Mouse (Mus musculus): ENCODE measurements around the gene Myh13. TPM values are rescaled to one million over a fixed set of nuclear protein-coding genes. Genes with fewer than 3 reads are reported as not detected.

The Myh13 gene
- polyA plus RNA-seq, 1 experiment from 2014 or later, result 0.13 TPM

DNA sequence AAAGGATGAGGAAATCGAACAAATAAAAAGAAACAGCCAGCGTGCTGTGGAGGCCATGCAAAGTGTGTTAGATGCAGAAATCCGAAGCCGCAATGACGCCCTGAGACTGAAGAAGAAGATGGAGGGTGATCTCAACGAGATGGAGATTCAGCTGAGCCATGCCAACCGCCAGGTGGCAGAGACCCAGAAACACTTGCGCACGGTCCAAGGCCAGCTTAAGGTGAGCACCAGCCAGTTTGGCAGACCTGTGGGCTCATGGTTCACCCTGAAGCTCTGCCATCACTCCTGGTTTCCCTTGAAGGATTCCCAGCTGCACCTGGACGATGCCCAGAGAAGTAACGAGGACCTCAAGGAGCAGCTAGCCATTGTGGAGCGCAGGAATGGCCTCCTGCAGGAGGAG lies 43.1 kb downstream of the Myh13 start:
- Histone ChIP-seq H3K36me3 (no peaks in the 10 kb centered on the region), H3K4me3 (replicated peaks) (no peak overlapping the region)
- WGBS, result 88% methylated on average over 12 of the region's 12 CpGs

DNA sequence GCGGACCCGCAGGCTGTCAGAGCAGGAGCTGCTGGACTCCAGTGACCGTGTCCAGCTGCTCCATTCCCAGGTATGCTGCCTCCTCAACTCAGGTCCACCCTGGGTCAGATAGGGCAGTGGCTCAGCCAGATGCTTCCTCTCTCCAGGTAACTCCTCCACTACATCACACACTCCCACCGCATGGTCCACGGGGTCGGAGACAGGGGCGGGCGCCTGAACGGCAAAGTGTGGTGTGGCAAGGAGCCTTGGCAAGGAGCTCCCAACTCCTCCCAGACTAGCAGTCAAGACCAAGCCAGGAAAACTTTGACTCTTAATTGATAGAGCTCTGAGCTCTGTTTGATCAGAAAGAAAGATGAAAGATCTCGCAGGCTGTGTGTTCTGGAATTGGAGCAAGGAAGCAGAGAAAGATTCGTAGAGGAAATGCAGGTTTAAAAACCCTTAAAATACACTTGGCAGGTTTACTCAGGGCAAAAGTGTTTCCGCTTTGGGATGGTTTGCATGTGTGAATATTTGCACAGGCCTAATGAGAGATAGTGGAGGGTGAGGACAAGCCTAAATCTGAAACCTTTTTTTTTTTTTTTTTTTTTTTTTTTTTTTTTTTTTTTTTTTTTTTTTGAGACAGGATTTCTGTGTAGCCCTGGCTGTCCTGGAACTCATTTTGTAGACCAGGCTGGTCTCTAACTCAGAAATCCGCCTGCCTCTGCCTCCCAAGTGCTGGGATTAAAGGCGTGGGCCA lies 43.7 kb downstream of the Myh13 start:
- 71% methylated on average over 14 of the region's 14 CpGs for WGBS
- H3K9me3 ChIP-seq (replicated peaks), result no peaks in the 10 kb centered on the region
- H3K27me3 ChIP-seq, result no peaks in the 10 kb centered on the region
- H3K4me2 ChIP-seq, result no peak overlapping the region
- H3K9ac ChIP-seq, result no peak overlapping the region
- H3K4me1 ChIP-seq, result no peaks in the 10 kb centered on the region
- no peak for ATAC-seq (replicated peaks; ENCODE audit: low FRiP score)
- no peaks in the 10 kb centered on the region for H3K36me3 ChIP-seq
- no peak overlapping the region for H3K4me3 ChIP-seq (replicated peaks)
- no peak overlapping the region for H3K27ac ChIP-seq

More for the DNA sequence above, 43.1 kb downstream of the Myh13 start:
- no peak for ATAC-seq (replicated peaks; ENCODE audit: low FRiP score)
- Histone ChIP-seq H3K9me3 (replicated peaks) (no peaks in the 10 kb centered on the region), H3K9ac (no peak overlapping the region), H3K27me3 (no peaks in the 10 kb centered on the region), H3K4me2 (no peak overlapping the region), H3K27ac (no peak overlapping the region), H3K4me1 (no peaks in the 10 kb centered on the region)

DNA sequence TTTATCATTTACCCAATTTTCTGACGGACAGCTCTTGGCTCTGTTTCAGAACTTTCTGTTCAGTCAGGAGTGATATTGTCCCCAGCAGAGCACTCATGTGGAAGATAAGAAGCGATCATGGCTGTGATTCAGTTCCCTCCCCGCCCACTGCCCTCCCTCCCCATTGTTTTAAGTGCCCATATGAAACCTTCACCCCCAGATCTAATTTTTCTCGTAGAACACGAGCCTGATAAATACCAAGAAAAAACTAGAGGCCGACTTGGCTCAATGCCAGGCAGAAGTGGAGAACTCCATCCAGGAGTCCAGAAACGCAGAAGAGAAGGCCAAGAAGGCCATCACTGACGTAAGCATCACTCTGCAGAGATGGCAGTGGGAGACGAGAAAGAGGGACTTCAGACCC lies 45.5 kb downstream of the Myh13 start:
- no peak overlapping the region for H3K27ac ChIP-seq
- 50% methylated on average over 9 of the region's 9 CpGs for WGBS

DNA sequence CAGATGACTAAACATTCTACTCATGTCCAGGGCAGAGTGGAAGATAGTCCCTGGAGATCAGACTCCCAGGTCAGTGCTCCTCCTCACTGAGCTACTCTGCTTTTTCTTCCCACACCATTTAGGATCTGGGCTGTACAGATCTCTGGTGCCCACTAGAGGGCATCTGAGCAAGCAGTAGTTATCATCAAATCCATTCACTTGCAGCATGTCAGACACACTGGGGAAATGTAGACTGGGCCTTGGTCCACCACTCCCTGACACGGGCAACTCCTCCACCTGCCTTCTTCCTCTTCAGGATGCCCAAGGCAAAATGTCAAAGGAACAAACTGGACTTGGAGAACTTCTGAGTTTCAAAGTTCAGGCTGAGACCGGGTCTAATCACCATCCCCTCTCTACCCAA lies 51.9 kb downstream of the Myh13 start:
- WGBS, result 59% methylated on average over 2 of the region's 2 CpGs
- no peak overlapping the region for H3K4me2 ChIP-seq
- no peak for ATAC-seq (replicated peaks; ENCODE audit: low FRiP score)
- H3K9me3 ChIP-seq (replicated peaks), result no peaks in the 10 kb centered on the region
- H3K36me3 ChIP-seq, result no peaks in the 10 kb centered on the region
- H3K27ac ChIP-seq, result no peak overlapping the region
- no peak overlapping the region for H3K4me3 ChIP-seq (replicated peaks)
- H3K27me3 ChIP-seq, result no peaks in the 10 kb centered on the region
- H3K4me1 ChIP-seq, result no peaks in the 10 kb centered on the region
- no peak overlapping the region for H3K9ac ChIP-seq

More for the DNA sequence above, 45.5 kb downstream of the Myh13 start:
- no peak for ATAC-seq (replicated peaks; ENCODE audit: low FRiP score)
- H3K36me3 ChIP-seq, result no peaks in the 10 kb centered on the region
- H3K27me3 ChIP-seq, result no peaks in the 10 kb centered on the region
- no peak overlapping the region for H3K9ac ChIP-seq
- H3K4me2 ChIP-seq, result no peak overlapping the region
- no peaks in the 10 kb centered on the region for H3K4me1 ChIP-seq
- no peaks in the 10 kb centered on the region for H3K9me3 ChIP-seq (replicated peaks)
- H3K4me3 ChIP-seq (replicated peaks), result no peak overlapping the region

DNA sequence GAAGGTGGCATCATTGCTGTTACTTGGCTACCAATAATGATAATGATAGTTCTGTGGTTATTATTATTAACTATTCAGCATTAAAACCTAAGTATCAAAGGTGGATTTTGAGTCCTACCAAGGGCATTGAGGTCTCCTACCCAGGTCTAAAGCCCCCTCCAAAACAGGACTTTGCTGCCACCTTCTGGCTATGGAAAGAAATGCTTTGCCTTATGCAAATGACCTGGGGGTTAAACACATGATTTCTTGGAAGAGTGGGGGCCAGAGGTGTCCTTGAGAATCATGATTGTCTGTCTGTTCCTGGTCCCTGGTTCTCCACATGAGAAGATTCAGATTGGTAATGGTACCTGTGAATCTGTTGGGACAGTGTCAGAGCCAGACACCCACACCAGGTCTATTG lies 54.9 kb downstream of the Myh13 start:
- Histone ChIP-seq H3K27me3 (no peaks in the 10 kb centered on the region), H3K9ac (no peak overlapping the region), H3K4me2 (no peak overlapping the region), H3K9me3 (replicated peaks) (no peaks in the 10 kb centered on the region), H3K36me3 (no peaks in the 10 kb centered on the region), H3K4me1 (peaks cover 19% of the 10 kb centered on the region), H3K27ac (no peak overlapping the region), H3K4me3 (replicated peaks) (no peak overlapping the region)
- no peak for ATAC-seq (replicated peaks; ENCODE audit: low FRiP score)

DNA sequence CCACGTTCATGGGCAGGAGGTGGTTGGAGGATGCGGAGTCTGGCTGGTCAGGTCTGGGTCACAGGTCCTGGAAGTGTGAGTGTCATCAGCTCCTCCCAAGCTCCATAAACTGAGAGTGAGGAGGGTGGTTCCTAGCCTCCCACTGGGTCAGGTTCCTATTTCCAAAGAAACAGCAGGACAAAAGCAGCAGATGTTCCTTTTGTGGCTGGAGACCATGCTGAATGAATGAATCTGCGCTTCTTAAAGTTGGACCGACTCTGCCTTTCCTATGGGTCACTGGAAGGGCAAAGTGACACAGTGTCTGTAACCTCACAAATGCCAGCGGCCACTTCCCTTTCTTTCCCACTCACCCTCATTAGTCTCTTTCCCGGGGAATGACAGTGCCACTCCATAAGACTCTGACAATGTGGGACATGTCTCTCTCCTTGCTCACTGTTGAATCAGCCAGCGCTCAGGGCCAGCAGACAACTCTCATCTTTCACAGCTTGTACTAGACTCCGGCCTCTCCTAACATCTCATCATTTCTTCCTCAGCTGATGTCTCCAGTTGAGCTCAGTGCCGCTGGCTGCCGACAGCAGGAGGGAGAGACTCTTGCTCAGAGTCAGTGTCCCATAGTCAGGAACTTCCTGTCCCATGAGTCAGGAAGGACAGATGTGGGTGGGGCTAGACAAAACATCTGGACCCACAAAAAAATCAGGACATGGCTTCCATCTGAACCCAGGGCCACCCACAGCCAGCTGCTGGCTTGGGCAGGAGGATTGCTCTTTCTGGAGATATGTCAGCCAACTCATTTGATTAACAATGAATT lies 58.4 kb downstream of the Myh13 start:
- 13% methylated on average over 10 of the region's 10 CpGs for WGBS
- Histone ChIP-seq H3K9ac (no peak overlapping the region), H3K4me1 (peaks cover 19% of the 10 kb centered on the region), H3K9me3 (replicated peaks) (no peaks in the 10 kb centered on the region), H3K27ac (peak overlapping the region; percentile 57; the same call in 1 of the 2 replicates), H3K36me3 (no peaks in the 10 kb centered on the region), H3K27me3 (no peaks in the 10 kb centered on the region), H3K4me2 (peak overlapping the region; percentile 31), H3K4me3 (replicated peaks) (no peak overlapping the region)
- ATAC-seq (replicated peaks; ENCODE audit: low FRiP score), result peak; percentile 73; the same call in 1 of the 2 replicates

DNA sequence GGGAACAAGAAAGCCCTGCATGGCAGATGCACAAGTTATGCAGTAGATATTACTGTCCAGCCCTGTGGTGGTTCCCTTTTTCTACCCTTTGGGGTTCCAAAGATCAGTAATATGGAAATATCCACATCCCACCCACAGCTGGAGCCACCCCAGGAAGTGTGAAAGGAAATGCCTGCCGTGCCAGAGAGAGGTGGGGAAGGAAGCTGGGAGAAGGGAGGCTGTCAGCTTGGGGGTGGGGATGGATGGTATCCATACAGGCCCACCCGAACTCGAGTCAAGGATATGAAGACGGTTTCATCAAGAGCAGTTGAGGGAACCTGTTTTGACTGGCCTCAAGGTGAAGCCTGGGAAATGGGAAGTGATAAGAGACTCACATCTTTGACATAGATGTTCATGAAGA lies 60.4 kb downstream of the Myh13 start:
- no peak overlapping the region for H3K9ac ChIP-seq
- H3K4me3 ChIP-seq (replicated peaks), result no peak overlapping the region
- no peak overlapping the region for H3K27ac ChIP-seq
- peaks cover 19% of the 10 kb centered on the region for H3K4me1 ChIP-seq
- no peak overlapping the region for H3K4me2 ChIP-seq
- 65% methylated on average over 4 of the region's 4 CpGs for WGBS
- no peaks in the 10 kb centered on the region for H3K36me3 ChIP-seq
- no peaks in the 10 kb centered on the region for H3K27me3 ChIP-seq
- no peaks in the 10 kb centered on the region for H3K9me3 ChIP-seq (replicated peaks)
- no peak for ATAC-seq (replicated peaks; ENCODE audit: low FRiP score)

DNA sequence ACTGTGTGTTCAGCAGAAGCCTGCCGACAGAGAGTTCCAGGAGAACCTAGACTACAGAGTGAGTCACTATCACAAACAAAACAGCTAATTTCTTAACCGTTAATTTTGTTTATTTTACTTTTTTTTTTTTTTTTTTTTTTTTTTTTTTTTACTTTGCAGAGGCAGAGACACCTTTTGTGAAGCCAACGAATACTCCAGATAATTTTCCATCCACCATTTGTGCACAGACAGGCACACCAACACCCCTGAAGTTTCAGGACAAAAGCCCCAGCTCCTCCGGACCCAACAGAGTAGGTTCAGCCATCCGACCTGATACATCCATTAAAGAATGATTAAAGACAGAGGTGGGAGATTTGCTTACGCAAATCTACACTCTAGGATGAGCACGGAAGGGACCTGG lies 63.2 kb downstream of the Myh13 start:
- no peak for ATAC-seq (replicated peaks; ENCODE audit: low FRiP score)
- no peaks in the 10 kb centered on the region for H3K27me3 ChIP-seq
- 76% methylated on average over 7 of the region's 7 CpGs for WGBS

DNA sequence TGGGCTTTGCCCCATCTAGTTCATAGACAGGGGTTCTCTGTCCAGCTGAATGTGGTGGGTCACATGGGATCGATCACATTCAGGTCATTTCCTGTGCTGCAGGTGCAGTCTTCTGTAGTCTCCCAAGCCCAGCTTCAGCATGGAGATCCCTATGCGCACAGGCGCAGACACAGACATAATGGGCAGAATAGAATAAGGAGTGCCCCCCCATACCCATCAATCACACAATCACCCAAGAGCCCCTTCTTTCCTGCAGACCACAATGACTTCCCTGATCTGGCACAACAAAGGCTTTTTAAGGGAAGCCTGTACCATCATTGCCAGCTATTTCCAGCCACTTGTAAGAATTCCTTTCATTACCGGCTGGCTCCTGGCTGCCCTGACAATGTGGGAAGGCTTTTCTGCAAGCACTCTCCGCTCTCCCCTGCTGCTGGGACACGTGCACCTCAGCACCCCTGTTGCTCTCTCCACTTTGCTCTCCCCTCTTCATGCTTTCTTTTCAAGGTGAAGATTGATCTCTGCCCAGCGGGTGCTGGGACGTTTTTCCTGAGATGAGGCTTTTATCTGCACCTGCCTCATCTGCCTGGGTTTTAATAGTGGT lies 65.5 kb downstream of the Myh13 start:
- Histone ChIP-seq H3K27me3 (no peaks in the 10 kb centered on the region), H3K4me3 (replicated peaks) (no peak overlapping the region), H3K9me3 (replicated peaks) (no peaks in the 10 kb centered on the region), H3K36me3 (no peaks in the 10 kb centered on the region), H3K27ac (no peak overlapping the region), H3K4me1 (no peaks in the 10 kb centered on the region), H3K4me2 (no peak overlapping the region), H3K9ac (no peak overlapping the region)
- 35% methylated on average over 8 of the region's 8 CpGs for WGBS
- no peak for ATAC-seq (replicated peaks; ENCODE audit: low FRiP score)

More for the DNA sequence above, 63.2 kb downstream of the Myh13 start:
- Histone ChIP-seq H3K9me3 (replicated peaks) (no peaks in the 10 kb centered on the region), H3K4me1 (peaks cover 10% of the 10 kb centered on the region), H3K27ac (no peak overlapping the region), H3K4me3 (replicated peaks) (no peak overlapping the region), H3K4me2 (no peak overlapping the region), H3K36me3 (no peaks in the 10 kb centered on the region), H3K9ac (no peak overlapping the region)

DNA sequence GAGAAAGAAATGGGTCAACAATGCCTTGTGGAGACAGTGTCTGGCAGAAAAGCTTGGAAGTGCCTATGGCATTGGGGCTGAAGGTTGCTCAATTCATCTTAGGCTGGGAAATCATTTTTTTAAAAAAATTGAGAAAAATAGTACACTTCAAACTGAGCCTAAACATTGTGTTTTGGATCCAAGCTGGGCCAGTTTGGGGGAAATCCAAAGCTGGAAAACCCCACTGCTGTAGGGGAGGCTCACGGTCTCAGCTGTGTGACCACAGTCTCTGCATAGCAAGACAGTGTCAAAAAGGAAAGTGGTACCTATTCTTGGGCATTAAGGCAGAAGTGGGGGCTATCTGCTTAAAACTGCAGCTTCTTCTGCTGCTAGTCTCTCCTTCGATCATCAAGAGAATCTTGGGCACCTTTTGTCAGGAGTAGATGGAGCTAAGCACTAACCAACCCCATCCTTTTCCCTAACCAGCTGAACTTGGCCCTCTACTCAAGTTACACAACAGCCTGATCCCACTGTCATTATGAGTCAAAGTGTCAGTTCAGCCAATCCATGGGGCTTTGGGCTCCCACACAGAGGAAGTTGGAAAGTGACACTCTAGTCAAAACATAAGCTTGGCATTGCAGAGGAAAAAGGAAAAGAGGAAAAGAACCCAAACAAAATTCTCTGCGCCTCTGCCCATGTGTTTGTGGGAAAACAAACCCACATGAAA lies 69.4 kb downstream of the Myh13 start:
- no peaks in the 10 kb centered on the region for H3K9me3 ChIP-seq (replicated peaks)
- no peak overlapping the region for H3K4me3 ChIP-seq (replicated peaks)
- no peak overlapping the region for H3K4me2 ChIP-seq
- H3K9ac ChIP-seq, result no peak overlapping the region
- no peaks in the 10 kb centered on the region for H3K4me1 ChIP-seq
- H3K27me3 ChIP-seq, result no peaks in the 10 kb centered on the region
- no peak overlapping the region for H3K27ac ChIP-seq
- WGBS, result 66% methylated on average over 3 of the region's 3 CpGs
- H3K36me3 ChIP-seq, result no peaks in the 10 kb centered on the region
- ATAC-seq (replicated peaks; ENCODE audit: low FRiP score), result no peak

DNA sequence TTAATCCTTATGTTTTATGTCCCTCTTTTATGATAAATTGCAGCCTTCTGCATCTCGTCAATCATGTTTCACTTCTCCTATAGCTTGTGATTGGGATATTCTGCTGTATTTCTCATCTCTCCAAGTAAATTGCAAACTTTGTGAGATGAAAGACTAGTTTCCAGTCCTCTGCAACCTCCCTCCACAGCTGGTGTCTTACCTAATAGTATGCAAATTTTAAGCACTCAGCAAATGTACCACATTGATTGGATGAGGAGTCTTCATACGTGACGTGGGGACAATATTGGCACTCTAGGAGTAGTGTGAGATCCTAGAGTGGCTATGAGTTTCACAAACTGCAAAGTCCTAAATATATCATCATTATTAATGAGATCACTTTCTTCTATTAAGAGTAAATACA lies 70.9 kb downstream of the Myh13 start:
- no peaks in the 10 kb centered on the region for H3K9me3 ChIP-seq (replicated peaks)
- no peak for ATAC-seq (replicated peaks; ENCODE audit: low FRiP score)
- H3K27me3 ChIP-seq, result no peaks in the 10 kb centered on the region
- H3K27ac ChIP-seq, result no peak overlapping the region
- no peak overlapping the region for H3K9ac ChIP-seq
- no peak overlapping the region for H3K4me3 ChIP-seq (replicated peaks)
- no peaks in the 10 kb centered on the region for H3K36me3 ChIP-seq
- H3K4me2 ChIP-seq, result no peak overlapping the region
- WGBS, result 90% methylated on average over 3 of the region's 3 CpGs
- H3K4me1 ChIP-seq, result no peaks in the 10 kb centered on the region

DNA sequence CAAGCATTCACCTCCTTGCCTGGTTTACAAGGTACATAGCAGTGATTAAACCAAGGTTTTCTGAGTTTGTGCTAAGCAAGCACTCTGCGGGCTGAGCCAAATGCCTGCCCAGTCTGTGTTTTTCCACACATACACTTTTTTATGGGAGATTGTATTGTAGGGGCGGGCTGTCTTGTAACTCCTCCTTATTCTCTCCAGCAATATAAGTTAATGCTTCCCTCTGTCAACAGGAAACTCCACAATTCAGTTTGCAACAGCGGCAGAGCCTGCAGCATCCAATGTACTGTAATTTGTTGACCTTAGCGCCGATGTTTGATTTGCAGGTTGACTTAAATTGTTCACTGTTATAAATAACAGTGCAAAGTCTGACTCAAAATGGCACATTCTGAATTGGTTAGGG lies 79.5 kb downstream of the Myh13 start:
- no peak for ATAC-seq (replicated peaks; ENCODE audit: low FRiP score)
- 62% methylated on average over 5 of the region's 5 CpGs for WGBS

More for the DNA sequence above, 79.5 kb downstream of the Myh13 start:
- Histone ChIP-seq H3K4me2 (no peak overlapping the region), H3K36me3 (no peaks in the 10 kb centered on the region), H3K27ac (no peak overlapping the region), H3K4me3 (replicated peaks) (no peak overlapping the region), H3K27me3 (no peaks in the 10 kb centered on the region), H3K9ac (no peak overlapping the region), H3K4me1 (no peaks in the 10 kb centered on the region), H3K9me3 (replicated peaks) (no peaks in the 10 kb centered on the region)

Measured in kidney, embryonic 15.5 days (tissue).